Mouse (Mus musculus) brown adipose tissue, adult 24 weeks (tissue): ENCODE measurements around the gene Glis3. TPM values are rescaled to one million over a fixed set of nuclear protein-coding genes. Genes with fewer than 3 reads are reported as not detected.

Experiments used
- H3K27ac ChIP-seq: fragments of 200-500 bp; replicated peaks from 2 replicates; pipeline ENCODE4 v1.5.1; 2012; ENCODE audit warnings: low read depth, mild to moderate bottlenecking, low read length
- H3K4me1 ChIP-seq: fragments of 200-500 bp; 2 replicates; pipeline ENCODE4 v1.6.1; 2012; ENCODE audit warnings: low read length, mixed read lengths; ENCODE audit not compliant: control insufficient read depth, insufficient read depth, insufficient read length
- H3K4me3 ChIP-seq: fragments of 200-500 bp; 2 replicates; pipeline ENCODE4 v1.5.1; 2012; ENCODE audit warnings: low read depth, mild to moderate bottlenecking, low read length, moderate library complexity; ENCODE audit not compliant: insufficient read depth
- polyA plus RNA-seq: library from polyadenylated mRNA; stranded (reverse); fragments of >200 nt; gene quantifications from 2 replicates; pipeline ENCODE4 v1.2.4, GENCODE M21; 2012; ENCODE audit not compliant: missing spikeins, insufficient read depth, insufficient read length

Gene Glis3
- polyA plus RNA-seq, 1 experiment = 4.2 TPM

DNA sequence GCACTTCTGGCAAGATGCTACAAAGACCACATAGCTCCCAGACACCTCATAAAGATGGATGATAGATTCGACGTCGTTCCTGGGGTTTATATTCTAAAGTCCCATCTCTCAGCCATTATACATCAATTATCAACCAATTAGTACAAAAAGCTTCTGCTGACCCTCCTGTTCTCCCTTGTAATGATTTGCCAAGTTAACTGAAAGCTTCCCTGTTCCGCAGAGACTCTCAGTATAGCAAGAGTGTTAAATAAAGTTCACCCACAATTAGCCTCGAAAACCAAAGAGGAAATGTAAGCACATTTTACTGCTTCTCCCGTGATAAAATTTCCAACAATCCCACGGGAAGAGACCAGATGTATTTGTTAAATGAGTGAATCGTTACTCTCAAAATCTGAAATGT is 129.3 kb downstream of the Glis3 start:
- H3K27ac ChIP-seq = no peak overlapping the region
- H3K4me1 ChIP-seq = no peaks in the 10 kb centered on the region
- no peak overlapping the region for H3K4me3 ChIP-seq

DNA sequence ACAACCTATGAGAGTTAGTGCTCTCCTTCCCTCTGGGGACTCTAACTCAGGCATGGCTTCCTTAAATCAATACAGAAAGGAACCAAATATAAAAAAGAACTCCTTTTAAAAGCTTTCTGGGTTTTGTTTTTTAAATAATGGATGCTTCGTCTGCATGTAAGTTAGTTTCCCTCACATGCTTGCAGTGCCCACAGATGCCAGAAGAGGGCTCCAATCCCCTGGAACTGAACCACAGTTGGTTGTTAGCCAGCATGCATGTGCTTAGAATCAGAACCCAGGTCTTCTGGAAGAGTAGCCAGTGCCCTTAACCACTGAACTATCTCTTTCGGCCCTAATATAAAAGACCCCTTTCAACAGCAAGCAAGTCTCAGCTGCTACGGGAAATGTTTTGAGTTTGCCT is 132.9 kb downstream of the Glis3 start:
- H3K27ac ChIP-seq = no peak overlapping the region
- no peaks in the 10 kb centered on the region for H3K4me1 ChIP-seq
- no peak overlapping the region for H3K4me3 ChIP-seq

GRCm38 (mm10) chr19:28545493-28545892 is 134.4 kb downstream of the Glis3 start:
- Histone ChIP-seq H3K4me3 (no peak overlapping the region), H3K4me1 (no peaks in the 10 kb centered on the region), H3K27ac (no peak overlapping the region)

DNA sequence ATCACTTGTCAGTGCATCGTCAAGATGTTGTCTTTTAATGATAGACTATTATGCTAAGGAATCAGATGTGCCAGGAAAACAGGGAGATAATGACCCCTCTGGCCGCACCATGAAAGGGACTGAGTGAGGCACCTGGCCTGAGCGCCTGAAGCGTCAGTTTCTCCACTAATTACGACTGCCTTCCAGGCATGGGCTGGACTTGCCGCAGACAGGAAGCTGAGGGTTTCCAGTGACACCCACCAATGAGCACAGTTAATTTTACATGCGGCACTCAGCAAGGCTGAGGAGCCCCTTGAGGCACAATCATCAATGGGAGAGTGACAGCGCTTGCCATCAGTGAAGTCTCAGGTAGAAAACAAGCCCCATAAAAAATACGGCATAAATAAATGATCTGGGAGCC is 141.1 kb downstream of the Glis3 start:
- no peak overlapping the region for H3K27ac ChIP-seq
- no peak overlapping the region for H3K4me3 ChIP-seq
- no peaks in the 10 kb centered on the region for H3K4me1 ChIP-seq

DNA sequence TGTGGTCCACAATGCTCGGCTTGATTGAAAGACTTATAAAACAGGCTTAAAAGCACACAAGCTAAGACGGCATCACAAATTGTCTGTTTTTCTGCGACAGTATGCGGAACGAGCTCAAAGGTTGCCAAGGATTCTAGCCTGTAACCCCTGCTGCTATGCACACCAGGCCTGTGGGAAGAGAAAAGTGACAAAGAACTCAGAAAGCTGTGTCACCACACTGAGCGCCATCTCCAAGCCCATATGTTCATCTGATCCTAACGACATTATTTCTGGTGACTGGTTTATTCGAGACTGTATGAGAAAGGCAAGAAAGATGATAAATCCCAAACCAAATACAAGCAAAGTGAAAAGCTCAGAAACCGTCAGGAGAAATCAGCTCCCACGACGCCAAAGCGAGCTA is 144.9 kb downstream of the Glis3 start:
- Histone ChIP-seq H3K4me1 (no peaks in the 10 kb centered on the region), H3K27ac (no peak overlapping the region), H3K4me3 (no peak overlapping the region)

DNA sequence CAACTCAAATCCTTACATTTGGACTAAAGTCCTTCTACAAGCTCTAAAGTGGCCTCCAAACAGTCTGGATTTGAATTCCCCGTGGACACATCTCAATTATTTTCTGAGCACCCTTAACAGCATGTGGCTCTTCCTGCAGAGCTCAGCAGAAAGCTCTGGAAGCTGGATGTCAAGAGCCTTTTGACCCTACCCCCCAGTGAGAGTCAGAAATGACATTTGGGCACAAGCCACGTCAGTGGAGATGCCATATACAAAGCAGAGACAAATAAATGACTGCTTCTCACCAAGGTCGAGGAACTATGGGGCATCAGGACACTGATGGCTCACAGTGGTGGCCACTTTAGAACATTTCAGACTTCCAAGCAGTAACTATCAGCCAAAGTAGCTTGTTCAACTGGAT is 146.3 kb downstream of the Glis3 start:
- H3K4me3 ChIP-seq = no peak overlapping the region
- no peaks in the 10 kb centered on the region for H3K4me1 ChIP-seq
- no peak overlapping the region for H3K27ac ChIP-seq

DNA sequence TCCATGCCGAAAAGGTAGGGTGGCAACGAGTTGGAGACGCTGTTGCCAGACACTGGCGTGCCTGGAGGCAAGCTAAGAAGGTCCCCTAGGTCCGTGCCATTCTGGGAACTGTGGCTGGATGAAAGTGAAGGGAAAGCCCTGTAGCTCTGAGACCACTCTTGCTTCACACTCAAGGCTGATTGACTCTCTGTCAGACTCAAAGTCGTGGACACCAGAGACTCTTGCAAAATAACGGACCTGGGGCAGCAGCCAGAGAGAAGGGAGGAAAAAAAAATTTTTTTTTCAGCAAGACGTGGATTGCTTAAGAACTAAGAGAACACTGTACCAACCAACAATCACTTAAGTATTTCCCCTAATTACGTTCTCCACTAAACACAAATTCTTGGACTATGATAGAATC is 148.1 kb downstream of the Glis3 start:
- Histone ChIP-seq H3K4me3 (no peak overlapping the region), H3K4me1 (no peaks in the 10 kb centered on the region), H3K27ac (no peak overlapping the region)

DNA sequence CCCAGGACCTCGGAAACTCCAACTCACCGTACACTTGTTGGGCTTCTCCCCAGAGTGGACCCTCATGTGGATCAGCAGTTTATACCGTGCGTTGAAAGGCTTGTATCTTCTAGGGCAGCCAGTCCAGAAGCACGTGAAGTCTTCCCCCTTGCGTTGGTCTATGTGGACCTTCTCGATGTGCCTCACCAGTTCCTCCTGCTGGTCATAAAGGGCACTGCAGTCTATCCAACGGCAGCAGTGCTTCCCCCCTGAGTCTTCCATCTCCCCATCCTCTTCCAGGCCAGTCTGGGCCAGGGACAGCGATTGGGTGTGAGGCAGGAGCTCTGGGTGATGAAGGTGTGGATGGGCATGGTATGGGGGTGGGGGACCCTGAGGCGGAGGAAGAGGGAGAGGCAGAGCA is 149.0 kb downstream of the Glis3 start:
- Histone ChIP-seq H3K27ac (no peak overlapping the region), H3K4me3 (no peak overlapping the region), H3K4me1 (no peaks in the 10 kb centered on the region)

DNA sequence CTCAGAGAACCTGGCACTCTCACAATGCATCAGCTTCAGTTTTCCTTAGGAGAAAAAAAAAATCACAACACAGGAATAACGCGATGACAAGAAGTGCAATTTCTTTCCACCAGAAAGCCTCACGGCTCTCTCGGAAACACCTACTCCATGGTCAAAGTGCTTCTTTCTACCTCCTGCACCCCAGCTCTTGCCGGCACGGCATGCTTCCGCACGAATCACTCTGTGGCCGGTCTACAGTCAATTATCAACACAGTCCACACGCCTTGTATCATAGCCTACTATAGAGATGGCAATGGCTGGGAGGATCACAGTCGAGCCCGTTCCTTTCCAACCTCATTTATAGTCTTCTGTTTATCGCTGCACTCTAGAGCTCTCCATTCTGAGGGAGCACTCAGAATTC is 150.9 kb downstream of the Glis3 start:
- H3K4me1 ChIP-seq = no peaks in the 10 kb centered on the region
- H3K4me3 ChIP-seq = no peak overlapping the region
- no peak overlapping the region for H3K27ac ChIP-seq

- H3K4me1 ChIP-seq = no peaks in the 10 kb centered on the region
- no peak overlapping the region for H3K4me3 ChIP-seq
- H3K27ac ChIP-seq = no peak overlapping the region
Observed at GRCm38 (mm10) chr19:28527446-28527845, 152.4 kb downstream of the Glis3 start.

GRCm38 (mm10) chr19:28525331-28525730 is 154.5 kb downstream of the Glis3 start:
- H3K4me1 ChIP-seq = no peaks in the 10 kb centered on the region
- no peak overlapping the region for H3K27ac ChIP-seq
- H3K4me3 ChIP-seq = no peak overlapping the region

DNA sequence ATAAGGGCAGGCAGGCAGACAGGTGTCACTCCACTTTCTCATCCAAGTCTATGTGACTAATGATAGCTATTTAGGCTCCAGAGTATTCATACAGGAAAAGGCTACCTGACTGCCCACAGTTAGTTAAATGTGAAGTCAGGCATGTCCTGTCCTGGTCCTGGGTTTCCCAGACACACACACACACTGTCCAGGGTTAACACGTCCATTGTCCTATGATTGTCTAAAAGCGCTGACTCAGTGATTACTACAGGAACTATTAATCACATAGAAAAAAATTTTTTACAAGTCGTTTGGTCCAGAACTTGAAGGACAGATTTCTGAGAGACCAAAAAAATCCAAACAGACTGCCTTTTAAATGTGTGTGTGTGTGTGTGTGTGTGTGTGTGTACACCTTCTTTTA is 157.6 kb downstream of the Glis3 start:
- Histone ChIP-seq H3K27ac (no peak overlapping the region), H3K4me1 (no peaks in the 10 kb centered on the region), H3K4me3 (no peak overlapping the region)

GRCm38 (mm10) chr19:28520761-28521181 is 159.1 kb downstream of the Glis3 start:
- no peak overlapping the region for H3K27ac ChIP-seq
- H3K4me3 ChIP-seq = no peak overlapping the region
- no peaks in the 10 kb centered on the region for H3K4me1 ChIP-seq

DNA sequence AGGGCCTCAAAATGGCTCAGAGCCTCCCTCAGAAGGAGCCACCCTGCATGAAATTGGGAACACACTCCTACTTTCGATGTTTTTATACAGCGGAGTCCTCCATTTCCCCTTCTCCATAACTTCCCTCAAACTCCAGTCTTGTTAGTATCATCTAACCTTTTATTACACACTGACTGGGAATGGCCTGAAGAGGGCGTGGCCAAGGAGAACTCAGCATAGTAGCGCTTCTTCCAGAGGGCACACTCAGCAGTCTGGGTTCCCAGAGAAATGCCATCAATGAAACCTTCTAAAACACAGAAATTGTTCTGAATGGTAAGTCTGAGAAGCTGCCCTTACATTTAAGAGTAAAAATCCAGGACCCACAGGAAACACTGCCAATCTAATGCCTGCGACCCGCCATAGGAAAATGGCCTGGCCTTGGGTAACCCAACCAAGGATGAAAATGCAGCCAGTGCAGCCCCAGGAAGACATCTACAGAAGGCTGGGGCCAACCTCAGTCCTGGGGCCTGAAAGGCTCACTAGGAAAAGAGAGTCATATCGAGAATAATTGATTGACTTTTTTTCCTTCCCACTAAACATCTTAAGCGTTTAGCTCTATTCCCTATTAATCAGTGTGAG is 159.6 kb downstream of the Glis3 start:
- Histone ChIP-seq H3K4me1 (no peaks in the 10 kb centered on the region), H3K27ac (no peak overlapping the region), H3K4me3 (no peak overlapping the region)

GRCm38 (mm10) chr19:28519296-28519695 is 160.6 kb downstream of the Glis3 start:
- Histone ChIP-seq H3K4me3 (no peak overlapping the region), H3K27ac (no peak overlapping the region), H3K4me1 (no peaks in the 10 kb centered on the region)

DNA sequence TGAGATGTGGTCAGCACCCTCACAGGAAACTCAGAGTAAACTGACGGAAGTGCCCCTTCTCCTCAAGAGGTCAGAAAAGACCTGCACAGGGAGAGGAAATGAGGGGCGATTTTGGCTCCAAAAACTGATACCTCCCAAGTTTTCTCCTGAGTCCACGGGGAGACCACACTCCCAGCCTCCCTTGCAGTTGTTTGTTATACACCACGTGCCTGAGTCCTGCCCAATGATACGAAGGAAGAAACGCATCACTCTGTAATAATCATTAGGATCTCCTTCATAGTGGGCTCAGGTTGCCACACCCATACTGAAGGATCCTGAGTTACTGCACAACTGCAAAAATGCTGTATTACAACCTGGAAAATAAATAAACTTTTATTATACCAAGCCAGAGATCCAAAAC is 161.0 kb downstream of the Glis3 start:
- no peaks in the 10 kb centered on the region for H3K4me1 ChIP-seq
- no peak overlapping the region for H3K4me3 ChIP-seq
- no peak overlapping the region for H3K27ac ChIP-seq

DNA sequence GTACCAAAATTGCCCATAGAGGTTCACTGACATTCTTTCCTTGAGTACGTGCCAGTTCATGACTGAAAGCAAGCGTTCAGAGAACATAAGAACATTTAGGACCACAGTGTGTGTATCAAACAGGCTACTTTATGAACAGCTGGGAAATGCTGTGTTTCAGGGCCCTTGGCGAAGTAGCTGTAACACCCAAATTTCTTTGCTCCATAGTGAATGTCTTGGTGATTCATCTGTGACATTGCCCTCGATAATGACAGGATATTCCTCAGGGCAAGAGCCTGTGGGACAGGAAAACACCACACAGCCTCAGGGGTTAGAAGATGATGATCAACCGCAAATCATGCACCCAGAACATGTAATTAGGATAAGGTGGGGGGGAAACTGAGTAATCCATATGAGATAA is 161.6 kb downstream of the Glis3 start:
- Histone ChIP-seq H3K4me1 (no peaks in the 10 kb centered on the region), H3K4me3 (no peak overlapping the region), H3K27ac (no peak overlapping the region)
